Mouse (Mus musculus): Measurements from ENCODE around the gene Cfi. TPM values are rescaled to one million over a fixed set of nuclear protein-coding genes. Genes with fewer than 3 reads are reported as not detected.

Cfi gene
- polyA plus RNA-seq, 1 experiment, result 0.14 TPM

GRCm38 (mm10) chr3:129885577-129885976 is 49.9 kb downstream of the Cfi start:
- Histone ChIP-seq H3K27me3 (ENCODE audit: control insufficient read depth, insufficient read depth, low read length) (no peaks in the 10 kb centered on the region), H3K36me3 (ENCODE audit: control insufficient read depth, insufficient read depth, low read length) (no peaks in the 10 kb centered on the region), H3K4me1 (ENCODE audit: control insufficient read depth, insufficient read depth, low read length) (no peaks in the 10 kb centered on the region), H3K27ac (ENCODE audit: control insufficient read depth, insufficient read depth, low read depth, low read length) (no peak overlapping the region), H3K4me3 (ENCODE audit: control insufficient read depth, low read depth, low read length) (no peak overlapping the region)
- no peak for TF ChIP-seq POLR2A (IDR thresholded peaks at IDR 0.05; ENCODE audit: control insufficient read depth, low read depth, low read length)
- TF ChIP-seq CTCF (IDR thresholded peaks at IDR 0.05; ENCODE audit: control insufficient read depth, insufficient read depth, insufficient replicate concordance, low read depth, low read length), result no peak

GRCm38 (mm10) chr3:129886430-129886829 is 50.7 kb downstream of the Cfi start:
- H3K4me1 ChIP-seq (ENCODE audit: control insufficient read depth, insufficient read depth, low read length), result no peaks in the 10 kb centered on the region
- no peak for TF ChIP-seq POLR2A (IDR thresholded peaks at IDR 0.05; ENCODE audit: control insufficient read depth, low read depth, low read length)
- no peak for TF ChIP-seq CTCF (IDR thresholded peaks at IDR 0.05; ENCODE audit: control insufficient read depth, insufficient read depth, insufficient replicate concordance, low read depth, low read length)
- no peaks in the 10 kb centered on the region for H3K36me3 ChIP-seq (ENCODE audit: control insufficient read depth, insufficient read depth, low read length)
- H3K4me3 ChIP-seq (ENCODE audit: control insufficient read depth, low read depth, low read length), result no peak overlapping the region
- no peaks in the 10 kb centered on the region for H3K27me3 ChIP-seq (ENCODE audit: control insufficient read depth, insufficient read depth, low read length)
- H3K27ac ChIP-seq (ENCODE audit: control insufficient read depth, insufficient read depth, low read depth, low read length), result no peak overlapping the region

GRCm38 (mm10) chr3:129887779-129888517 is 52.3 kb downstream of the Cfi start:
- Histone ChIP-seq H3K4me3 (ENCODE audit: control insufficient read depth, low read depth, low read length) (no peak overlapping the region), H3K4me1 (ENCODE audit: control insufficient read depth, insufficient read depth, low read length) (no peaks in the 10 kb centered on the region), H3K27me3 (ENCODE audit: control insufficient read depth, insufficient read depth, low read length) (no peaks in the 10 kb centered on the region), H3K36me3 (ENCODE audit: control insufficient read depth, insufficient read depth, low read length) (no peaks in the 10 kb centered on the region), H3K27ac (ENCODE audit: control insufficient read depth, insufficient read depth, low read depth, low read length) (no peak overlapping the region)
- TF ChIP-seq CTCF (IDR thresholded peaks at IDR 0.05; ENCODE audit: control insufficient read depth, insufficient read depth, insufficient replicate concordance, low read depth, low read length) (no peak), POLR2A (IDR thresholded peaks at IDR 0.05; ENCODE audit: control insufficient read depth, low read depth, low read length) (no peak)

GRCm38 (mm10) chr3:129892003-129892402 is 56.3 kb downstream of the Cfi start:
- H3K36me3 ChIP-seq (ENCODE audit: control insufficient read depth, insufficient read depth, low read length), result no peaks in the 10 kb centered on the region; the same call in 1 of the 2 replicates
- no peaks in the 10 kb centered on the region for H3K27me3 ChIP-seq (ENCODE audit: control insufficient read depth, insufficient read depth, low read length)
- no peak for TF ChIP-seq POLR2A (IDR thresholded peaks at IDR 0.05; ENCODE audit: control insufficient read depth, low read depth, low read length)
- TF ChIP-seq CTCF (IDR thresholded peaks at IDR 0.05; ENCODE audit: control insufficient read depth, insufficient read depth, insufficient replicate concordance, low read depth, low read length), result no peak
- H3K4me1 ChIP-seq (ENCODE audit: control insufficient read depth, insufficient read depth, low read length), result no peaks in the 10 kb centered on the region
- no peak overlapping the region for H3K4me3 ChIP-seq (ENCODE audit: control insufficient read depth, low read depth, low read length)
- H3K27ac ChIP-seq (ENCODE audit: control insufficient read depth, insufficient read depth, low read depth, low read length), result no peak overlapping the region

- H3K36me3 ChIP-seq (ENCODE audit: control insufficient read depth, insufficient read depth, low read length), result no peaks in the 10 kb centered on the region; the same call in 1 of the 2 replicates
Measured at GRCm38 (mm10) chr3:129893143-129893542, 57.5 kb downstream of the Cfi start.

GRCm38 (mm10) chr3:129896591-129896990 is 60.9 kb downstream of the Cfi start:
- TF ChIP-seq CTCF (IDR thresholded peaks at IDR 0.05; ENCODE audit: control insufficient read depth, insufficient read depth, insufficient replicate concordance, low read depth, low read length) (no peak), POLR2A (IDR thresholded peaks at IDR 0.05; ENCODE audit: control insufficient read depth, low read depth, low read length) (no peak)
- Histone ChIP-seq H3K36me3 (ENCODE audit: control insufficient read depth, insufficient read depth, low read length) (no peaks in the 10 kb centered on the region; the same call in 1 of the 2 replicates), H3K4me3 (ENCODE audit: control insufficient read depth, low read depth, low read length) (no peak overlapping the region), H3K27me3 (ENCODE audit: control insufficient read depth, insufficient read depth, low read length) (no peaks in the 10 kb centered on the region), H3K4me1 (ENCODE audit: control insufficient read depth, insufficient read depth, low read length) (peaks cover 6% of the 10 kb centered on the region), H3K27ac (ENCODE audit: control insufficient read depth, insufficient read depth, low read depth, low read length) (no peak overlapping the region)

More at GRCm38 (mm10) chr3:129893143-129893542, 57.5 kb downstream of the Cfi start:
- H3K4me3 ChIP-seq (ENCODE audit: control insufficient read depth, low read depth, low read length), result no peak overlapping the region
- no peak overlapping the region for H3K27ac ChIP-seq (ENCODE audit: control insufficient read depth, insufficient read depth, low read depth, low read length)
- H3K4me1 ChIP-seq (ENCODE audit: control insufficient read depth, insufficient read depth, low read length), result no peaks in the 10 kb centered on the region
- no peak for TF ChIP-seq POLR2A (IDR thresholded peaks at IDR 0.05; ENCODE audit: control insufficient read depth, low read depth, low read length)
- H3K27me3 ChIP-seq (ENCODE audit: control insufficient read depth, insufficient read depth, low read length), result no peaks in the 10 kb centered on the region

- Histone ChIP-seq H3K4me3 (ENCODE audit: control insufficient read depth, low read depth, low read length) (no peak overlapping the region), H3K27ac (ENCODE audit: control insufficient read depth, insufficient read depth, low read depth, low read length) (no peak overlapping the region; the same call in 1 of the 2 replicates), H3K4me1 (ENCODE audit: control insufficient read depth, insufficient read depth, low read length) (peaks cover 10% of the 10 kb centered on the region), H3K36me3 (ENCODE audit: control insufficient read depth, insufficient read depth, low read length) (no peaks in the 10 kb centered on the region; the same call in 1 of the 2 replicates), H3K27me3 (ENCODE audit: control insufficient read depth, insufficient read depth, low read length) (no peaks in the 10 kb centered on the region)
- no peak for TF ChIP-seq POLR2A (IDR thresholded peaks at IDR 0.05; ENCODE audit: control insufficient read depth, low read depth, low read length)
- no peak for TF ChIP-seq CTCF (IDR thresholded peaks at IDR 0.05; ENCODE audit: control insufficient read depth, insufficient read depth, insufficient replicate concordance, low read depth, low read length)
Measured at GRCm38 (mm10) chr3:129898886-129899285, 63.2 kb downstream of the Cfi start.
